Mouse (Mus musculus): ENCODE data around the gene Gm21964.

GRCm38 (mm10) chr8:110140770-110141169 lies 39.8 kb downstream of the Gm21964 start:
- TF ChIP-seq CTCF (IDR thresholded peaks at IDR 0.05; ENCODE audit: control insufficient read depth, insufficient read depth, insufficient replicate concordance, low read depth, low read length) (no peak), POLR2A (IDR thresholded peaks at IDR 0.05; ENCODE audit: control insufficient read depth, low read depth, low read length) (no peak)
